Mouse (Mus musculus) frontal cortex, postnatal 10 days (tissue): ENCODE results near the gene Myh14.

ENCODE experiments used
- DNase-seq, 2 experiments: peaks; one replicate each; pipeline ENCODE4 v3.0.0; 2022; ENCODE audit warnings: low spot score in 2 of 2, mixed read lengths in 1 of 2

Gene Myh14

DNA sequence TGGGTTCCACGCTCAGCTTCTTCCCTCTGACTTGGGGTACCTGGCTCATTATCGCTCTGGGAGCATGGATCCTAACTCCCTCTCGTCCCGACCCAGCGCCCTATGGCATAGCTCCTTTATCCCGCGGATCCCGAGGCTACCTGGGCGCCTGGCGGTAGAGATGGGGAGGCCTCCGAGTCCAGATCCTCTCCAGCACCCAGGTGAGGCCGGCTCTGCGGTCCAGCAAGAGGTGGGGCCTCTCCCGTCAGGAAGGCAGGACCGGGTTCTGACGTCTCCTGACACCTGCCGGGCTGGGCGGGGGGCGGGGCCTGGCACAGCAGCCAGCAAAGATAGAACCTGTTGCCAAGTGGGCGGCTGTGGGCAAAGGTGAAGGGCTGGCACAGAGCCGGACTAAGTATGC lies 1.5 kb downstream of the Myh14 start:
- DNase-seq = no peak

DNA sequence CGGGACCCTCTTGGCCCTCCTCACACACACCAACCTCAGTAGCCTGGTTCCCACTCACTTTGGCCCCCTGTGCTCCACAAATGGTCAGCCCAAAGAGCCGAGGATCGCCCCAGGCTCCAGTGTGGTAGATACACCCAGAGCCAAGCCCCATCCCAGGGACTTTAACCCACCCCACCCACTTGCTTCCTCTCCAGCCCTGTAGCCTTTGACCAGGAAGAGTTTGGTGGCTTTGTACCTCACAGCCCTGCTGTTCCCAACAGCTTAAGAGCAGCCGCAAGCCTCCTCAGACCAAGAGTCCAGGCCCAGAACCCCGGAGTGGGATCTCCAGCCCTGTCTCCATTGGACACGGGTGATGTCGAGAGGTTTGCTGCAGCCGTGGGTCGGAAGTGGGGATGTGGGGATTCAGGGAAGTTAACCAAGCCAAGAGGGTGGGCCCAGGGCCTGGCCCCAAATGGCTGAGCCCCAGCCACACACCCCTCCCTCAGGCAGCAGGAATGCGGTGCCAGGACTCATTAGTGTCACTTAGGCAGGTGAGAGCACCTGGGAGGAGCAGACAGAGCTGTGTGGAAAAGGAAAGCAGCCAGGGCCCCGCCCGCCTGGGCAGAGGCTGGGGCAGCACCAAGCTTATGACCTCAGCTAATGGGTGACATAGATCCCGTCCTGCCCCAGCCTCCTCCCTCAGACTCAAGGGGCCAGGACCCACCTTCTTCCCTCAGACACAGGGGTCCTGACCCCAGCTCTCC lies 2.5 kb downstream of the Myh14 start:
- DNase-seq = no peak

DNA sequence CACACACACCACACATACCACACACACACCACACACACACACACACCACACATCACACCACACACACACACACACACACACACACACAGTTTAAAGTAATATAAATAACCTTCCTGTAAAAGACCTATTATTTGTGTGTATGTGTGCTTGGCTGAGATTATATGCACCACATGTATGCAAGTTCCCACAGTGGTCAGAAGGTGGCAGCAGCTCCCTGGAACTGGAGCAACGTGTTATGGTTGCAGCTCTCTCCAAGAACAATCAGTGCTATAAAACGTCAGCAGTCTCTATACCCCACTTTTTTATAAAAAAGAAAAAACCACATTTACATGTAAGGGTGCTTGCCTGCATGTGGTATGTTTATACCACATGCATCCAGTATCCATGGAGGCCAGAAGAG lies 4.2 kb downstream of the Myh14 start:
- no peak for DNase-seq

GRCm38 (mm10) chr7:44664731-44665130 lies 5.9 kb downstream of the Myh14 start:
- no peak for DNase-seq

DNA sequence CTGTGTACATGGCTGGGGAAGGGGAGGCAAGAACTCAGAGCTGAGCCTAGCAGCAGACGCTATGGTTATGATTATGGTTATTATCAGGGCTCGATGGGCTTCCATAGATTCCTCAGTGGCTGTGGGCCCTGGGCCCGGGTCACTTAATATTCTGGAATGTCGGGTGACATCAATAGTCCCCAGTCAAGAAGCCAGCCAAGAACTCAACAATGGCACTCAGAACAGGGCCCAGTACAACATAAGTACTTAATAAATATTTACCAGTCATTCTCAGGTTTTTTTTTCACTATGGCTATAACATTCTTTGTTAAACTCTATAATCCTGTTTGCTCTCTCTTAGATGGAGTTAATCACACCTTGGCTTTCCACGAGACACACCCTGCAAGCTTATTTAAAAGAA lies 7.1 kb downstream of the Myh14 start:
- DNase-seq = no peak

GRCm38 (mm10) chr7:44662569-44662968 lies 8.1 kb downstream of the Myh14 start:
- DNase-seq = no peak

GRCm38 (mm10) chr7:44662168-44662567 lies 8.5 kb downstream of the Myh14 start:
- DNase-seq = no peak

DNA sequence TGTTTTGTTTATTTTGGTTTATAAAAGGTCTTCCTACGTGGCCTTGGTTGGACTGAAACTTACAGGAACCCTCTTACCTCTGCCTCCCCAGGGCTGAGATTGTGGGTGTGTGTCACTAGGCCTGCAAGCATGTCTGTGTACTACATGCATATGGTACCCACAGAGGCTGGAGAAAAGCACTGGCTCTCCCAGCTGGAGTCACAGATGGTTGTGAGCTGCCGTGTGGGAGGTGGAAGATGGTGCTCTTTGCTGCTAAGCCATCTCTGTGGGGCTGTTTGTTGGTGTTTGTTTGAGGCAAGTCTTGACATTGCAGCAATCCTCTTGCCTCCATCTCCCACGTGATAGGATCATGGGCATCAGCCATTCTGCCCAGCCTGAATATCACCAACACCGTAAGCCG lies 9.4 kb downstream of the Myh14 start:
- peak in 1 of 2 experiments; percentile 50 for DNase-seq

- no peak for DNase-seq
These were observed 15.1 kb downstream of the Myh14 start for GRCm38 (mm10) chr7:44655504-44655903.

GRCm38 (mm10) chr7:44653773-44654172 lies 16.9 kb downstream of the Myh14 start:
- no peak for DNase-seq

DNA sequence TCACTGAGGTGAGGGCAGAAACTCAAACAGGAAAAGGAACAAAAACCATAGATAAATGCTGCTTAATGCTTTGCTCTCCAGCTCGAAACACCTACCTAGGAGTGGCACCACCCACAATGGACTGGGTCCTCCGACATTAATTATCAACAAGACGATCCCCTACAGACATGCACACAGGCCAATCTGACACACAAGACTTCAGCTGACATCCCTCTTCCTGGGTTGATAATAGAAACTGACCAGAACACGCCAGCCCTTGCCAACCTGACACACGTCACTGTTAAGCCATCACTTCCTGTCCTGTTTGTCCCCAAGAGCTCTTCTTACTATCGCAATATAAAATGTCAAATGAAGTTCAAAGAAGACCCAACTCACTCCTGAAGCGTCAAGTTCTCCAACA lies 19.2 kb downstream of the Myh14 start:
- DNase-seq = no peak

DNA sequence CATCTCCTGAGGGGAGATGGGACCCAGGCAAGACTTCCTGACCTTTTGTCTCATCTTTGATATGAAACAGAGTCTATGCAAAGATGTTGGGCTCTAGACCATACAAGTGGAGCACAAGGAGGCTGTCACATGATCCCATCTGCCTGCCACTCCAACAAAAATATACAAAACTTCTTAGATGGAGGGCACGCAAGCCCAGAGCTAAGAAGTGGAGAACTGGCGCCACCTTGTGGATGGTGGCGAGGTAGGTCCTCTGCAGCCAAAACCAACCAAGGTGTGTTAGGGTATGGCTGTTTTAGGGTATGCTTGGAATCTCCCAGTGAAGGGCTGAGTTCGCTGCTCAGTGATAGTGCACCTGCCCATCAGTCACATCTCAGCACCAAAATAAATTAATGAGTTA lies 20.7 kb downstream of the Myh14 start:
- DNase-seq = peak in 1 of 2 experiments; percentile 54

DNA sequence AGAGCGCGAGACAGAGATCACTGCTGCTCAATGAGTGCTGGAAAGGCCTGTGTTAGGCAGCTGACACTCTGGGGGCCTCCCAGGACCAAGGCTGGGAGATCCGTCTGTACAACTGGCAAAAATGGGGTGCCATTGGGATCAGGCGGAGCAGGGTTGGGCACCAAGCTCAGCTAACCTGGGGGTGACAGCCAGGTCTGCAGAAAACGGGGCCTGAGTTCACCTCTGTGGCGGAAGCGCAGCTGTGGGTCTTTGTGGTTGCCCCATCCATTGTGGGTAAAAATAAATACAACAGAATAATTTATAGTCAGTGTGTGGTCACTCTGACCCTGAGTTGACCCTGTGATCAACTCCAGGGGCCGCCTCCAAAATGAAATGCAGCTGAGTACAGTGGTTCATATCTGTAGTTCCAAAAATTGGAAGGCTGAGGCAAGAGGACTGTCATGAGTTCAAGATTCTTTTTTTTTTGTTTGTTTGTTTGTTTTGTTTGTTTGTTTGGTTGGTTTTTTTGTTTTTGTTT lies 21.5 kb downstream of the Myh14 start:
- no peak for DNase-seq

DNA sequence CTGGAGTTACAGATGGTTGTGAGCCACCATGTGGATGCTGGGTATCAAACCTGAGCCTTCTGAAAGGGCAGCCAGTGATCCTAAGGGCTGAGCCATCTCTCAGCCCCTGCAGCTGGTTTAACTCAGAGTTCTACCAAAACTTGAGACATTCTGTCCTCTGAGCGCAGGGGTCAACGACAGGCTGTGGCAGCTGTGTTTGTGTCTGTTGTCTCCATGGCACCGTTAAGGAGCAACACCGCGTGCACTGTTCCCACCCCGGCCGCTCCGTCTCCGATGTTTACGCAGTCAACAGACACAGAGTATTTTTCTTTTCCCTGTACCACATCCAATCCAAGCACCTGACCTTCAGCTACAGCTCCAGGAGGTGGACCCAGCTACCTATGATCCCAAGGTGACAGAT lies 22.9 kb downstream of the Myh14 start:
- DNase-seq = no peak

- DNase-seq = peak in 1 of 2 experiments; percentile 70
These were observed 23.5 kb downstream of the Myh14 start for GRCm38 (mm10) chr7:44647042-44647724.

DNA sequence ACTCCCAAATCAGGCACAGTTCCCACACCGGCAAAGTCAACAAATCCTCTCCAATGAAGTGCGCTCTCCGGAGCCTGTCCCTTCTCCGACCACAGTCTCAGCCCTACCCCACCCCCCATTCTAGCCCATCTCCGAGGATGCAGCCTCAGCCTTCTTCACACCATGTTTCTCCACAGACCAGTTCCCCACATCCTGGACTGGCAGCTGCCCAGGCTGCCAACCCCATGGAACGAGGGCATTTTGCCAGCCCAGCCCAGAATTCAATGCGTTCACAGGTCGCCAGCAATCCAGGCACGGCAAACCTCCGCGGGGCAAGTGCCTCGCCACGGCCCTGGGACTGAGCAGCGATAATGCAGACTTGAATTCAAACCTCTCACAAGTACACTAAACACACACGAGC lies 24.7 kb downstream of the Myh14 start:
- DNase-seq = no peak

- DNase-seq = no peak
These were observed 25.4 kb downstream of the Myh14 start for GRCm38 (mm10) chr7:44645256-44645655.

- DNase-seq = no peak
These were observed 28.8 kb downstream of the Myh14 start for GRCm38 (mm10) chr7:44641887-44642286.

GRCm38 (mm10) chr7:44640843-44641605 lies 29.6 kb downstream of the Myh14 start:
- peak in 1 of 2 experiments; percentile 33 for DNase-seq

GRCm38 (mm10) chr7:44638663-44639062 lies 32.0 kb downstream of the Myh14 start:
- no peak for DNase-seq

- no peak for DNase-seq
These were observed 34.0 kb downstream of the Myh14 start for GRCm38 (mm10) chr7:44636684-44637083.

GRCm38 (mm10) chr7:44633407-44633806 lies 37.2 kb downstream of the Myh14 start:
- no peak for DNase-seq
